Mouse (Mus musculus): ENCODE results near the gene Larp6. TPM values are rescaled to one million over a fixed set of nuclear protein-coding genes. Genes with fewer than 3 reads are reported as not detected.

Larp6 gene
- total and polyA plus RNA-seq, 3 experiments: not detected

GRCm38 (mm10) chr9:60768393-60768792 lies 55.6 kb downstream of the Larp6 start:
- Histone ChIP-seq H3K4me3 (ENCODE audit: control insufficient read depth in 1 of 2, insufficient read depth in 1 of 2, low read depth in 2 of 2, low read length in 2 of 2) (no peak overlapping the region), H3K9ac (ENCODE audit: control insufficient read depth, low read depth, low read length, poor library complexity, severe bottlenecking) (no peak overlapping the region), H3K79me2 (ENCODE audit: control insufficient read depth, insufficient read depth, low read length, poor library complexity) (no peaks in the 10 kb centered on the region), H3K4me1 (ENCODE audit: control insufficient read depth in 1 of 2, insufficient read depth in 2 of 2, low read length in 2 of 2) (no peaks in the 10 kb centered on the region), H3K27ac (ENCODE audit: control insufficient read depth, low read depth, low read length) (no peak overlapping the region), H3K9me3 (replicated peaks; ENCODE audit: insufficient read depth, low read length) (no peaks in the 10 kb centered on the region), H3K27me3 (ENCODE audit: control insufficient read depth in 1 of 2, insufficient read depth in 2 of 2, low read length in 2 of 2) (no peaks in the 10 kb centered on the region), H3K36me3 (ENCODE audit: control insufficient read depth in 1 of 2, insufficient read depth in 2 of 2, low read length in 2 of 2) (no peaks in the 10 kb centered on the region)
- no peak for DNase-seq (ENCODE audit: low read depth, low spot score)
- TF ChIP-seq USF2 (IDR thresholded peaks at IDR 0.05; ENCODE audit: borderline replicate concordance in 1 of 2, insufficient read depth in 1 of 2, low read depth in 1 of 2, low read length in 2 of 2) (no peak), RAD21 (IDR thresholded peaks at IDR 0.05; ENCODE audit: low read depth, low read length) (no peak), TAL1 (IDR thresholded peaks at IDR 0.05; ENCODE audit: low read length) (no peak), USF1 (IDR thresholded peaks at IDR 0.05; ENCODE audit: low read depth, low read length) (no peak)

- Histone ChIP-seq H3K9me3 (replicated peaks; ENCODE audit: insufficient read depth, low read length) (no peaks in the 10 kb centered on the region), H3K36me3 (ENCODE audit: control insufficient read depth in 1 of 2, insufficient read depth in 2 of 2, low read length in 2 of 2) (no peaks in the 10 kb centered on the region), H3K9ac (ENCODE audit: control insufficient read depth, low read depth, low read length, poor library complexity, severe bottlenecking) (no peak overlapping the region), H3K79me2 (ENCODE audit: control insufficient read depth, insufficient read depth, low read length, poor library complexity) (no peaks in the 10 kb centered on the region), H3K4me1 (ENCODE audit: control insufficient read depth in 1 of 2, insufficient read depth in 2 of 2, low read length in 2 of 2) (no peaks in the 10 kb centered on the region), H3K4me3 (ENCODE audit: control insufficient read depth in 1 of 2, insufficient read depth in 1 of 2, low read depth in 2 of 2, low read length in 2 of 2) (no peak overlapping the region), H3K27me3 (ENCODE audit: control insufficient read depth in 1 of 2, insufficient read depth in 2 of 2, low read length in 2 of 2) (no peaks in the 10 kb centered on the region), H3K27ac (ENCODE audit: control insufficient read depth, low read depth, low read length) (no peak overlapping the region)
- TF ChIP-seq KAT2A (conservative IDR thresholded peaks at IDR 0.05; ENCODE audit: low read depth, low read length) (no peak), EP300 (IDR thresholded peaks at IDR 0.05; ENCODE audit: low read depth in 1 of 2, low read length in 2 of 2) (no peak), CHD2 (IDR thresholded peaks at IDR 0.05; ENCODE audit: low read length) (no peak), ZKSCAN1 (IDR thresholded peaks at IDR 0.05; ENCODE audit: low read depth, low read length) (no peak), USF1 (IDR thresholded peaks at IDR 0.05; ENCODE audit: low read depth, low read length) (no peak), GATA1 (IDR thresholded peaks at IDR 0.05; ENCODE audit: low read depth, low read length) (no peak), SMC3 (IDR thresholded peaks at IDR 0.05; ENCODE audit: low read depth, low read length) (no peak)
- DNase-seq (ENCODE audit: low read depth, low spot score): no peak
Observed at GRCm38 (mm10) chr9:60769711-60770111, 56.9 kb downstream of the Larp6 start.

GRCm38 (mm10) chr9:60773713-60774112 lies 60.9 kb downstream of the Larp6 start:
- Histone ChIP-seq H3K27me3 (ENCODE audit: control insufficient read depth in 1 of 2, insufficient read depth in 2 of 2, low read length in 2 of 2) (peaks cover 0 to 5% of the 10 kb centered on the region in 2 experiments; a peak in 2 of 4 replicates), H3K9ac (ENCODE audit: control insufficient read depth, low read depth, low read length, poor library complexity, severe bottlenecking) (no peak overlapping the region), H3K4me1 (ENCODE audit: control insufficient read depth in 1 of 2, insufficient read depth in 2 of 2, low read length in 2 of 2) (no peaks in the 10 kb centered on the region), H3K4me3 (ENCODE audit: control insufficient read depth in 1 of 2, insufficient read depth in 1 of 2, low read depth in 2 of 2, low read length in 2 of 2) (no peak overlapping the region), H3K79me2 (ENCODE audit: control insufficient read depth, insufficient read depth, low read length, poor library complexity) (no peaks in the 10 kb centered on the region), H3K9me3 (replicated peaks; ENCODE audit: insufficient read depth, low read length) (no peaks in the 10 kb centered on the region), H3K36me3 (ENCODE audit: control insufficient read depth in 1 of 2, insufficient read depth in 2 of 2, low read length in 2 of 2) (no peaks in the 10 kb centered on the region), H3K27ac (ENCODE audit: control insufficient read depth, low read depth, low read length) (no peak overlapping the region)
- no peak for TF ChIP-seq ZKSCAN1 (IDR thresholded peaks at IDR 0.05; ENCODE audit: low read depth, low read length)
- no peak for DNase-seq (ENCODE audit: low read depth, low spot score)
